Mouse (Mus musculus): ENCODE results near the gene Tuba1a. TPM values are rescaled to one million over a fixed set of nuclear protein-coding genes. Genes with fewer than 3 reads are reported as not detected.
A peak's percentile ranks its signal among the peaks of the same experiment; 100 is the strongest.

Tuba1a gene
- polyA plus RNA-seq, 1 experiment from 2014 or later = 1,237 TPM

GRCm38 (mm10) chr15:98968701-98969371 lies 15.3 kb upstream of the Tuba1a start:
- WGBS (ENCODE audit: insufficient replicate concordance) = 7% methylated on average over 12 of the region's 12 CpGs
- peak overlapping the region; percentile 58 for H3K9ac ChIP-seq (ENCODE audit: low read depth, low read length)
- no peak for ATAC-seq (replicated peaks; ENCODE audit: insufficient number of reproducible peaks, low FRiP score, low TSS enrichment)
- H3K36me3 ChIP-seq (ENCODE audit: control insufficient read depth, insufficient read depth, low read length) = no peaks in the 10 kb centered on the region
- peaks cover 15% of the 10 kb centered on the region for H3K4me1 ChIP-seq (ENCODE audit: control insufficient read depth, insufficient read depth, low read length)
- H3K27me3 ChIP-seq (ENCODE audit: control insufficient read depth, insufficient read depth, low read length) = no peaks in the 10 kb centered on the region
- no peak overlapping the region for H3K4me3 ChIP-seq (ENCODE audit: low read depth, low read length)
- H3K9me3 ChIP-seq (replicated peaks; ENCODE audit: control insufficient read depth, low read length) = no peaks in the 10 kb centered on the region
- H3K4me2 ChIP-seq = peak overlapping the region; percentile 40
- peak overlapping the region; percentile 70 for H3K27ac ChIP-seq (ENCODE audit: low read depth, low read length)

GRCm38 (mm10) chr15:98959531-98959930 lies 6.0 kb upstream of the Tuba1a start:
- peak; percentile 52; the same call in 1 of the 2 replicates for ATAC-seq (replicated peaks; ENCODE audit: insufficient number of reproducible peaks, low FRiP score, low TSS enrichment)
- Histone ChIP-seq H3K9me3 (replicated peaks; ENCODE audit: control insufficient read depth, low read length) (no peaks in the 10 kb centered on the region), H3K4me2 (no peak overlapping the region), H3K27ac (ENCODE audit: low read depth, low read length) (no peak overlapping the region), H3K36me3 (ENCODE audit: control insufficient read depth, insufficient read depth, low read length) (no peaks in the 10 kb centered on the region), H3K4me1 (ENCODE audit: control insufficient read depth, insufficient read depth, low read length) (peaks cover 4% of the 10 kb centered on the region; the same call in 1 of the 2 replicates), H3K9ac (ENCODE audit: low read depth, low read length) (no peak overlapping the region), H3K4me3 (ENCODE audit: low read depth, low read length) (no peak overlapping the region), H3K27me3 (ENCODE audit: control insufficient read depth, insufficient read depth, low read length) (no peaks in the 10 kb centered on the region)
- WGBS (ENCODE audit: insufficient replicate concordance) = 40% methylated on average over 3 of the region's 3 CpGs

- H3K4me3 ChIP-seq (ENCODE audit: low read depth, low read length) = no peak overlapping the region
- no peaks in the 10 kb centered on the region for H3K9me3 ChIP-seq (replicated peaks; ENCODE audit: control insufficient read depth, low read length)
- no peak overlapping the region for H3K27ac ChIP-seq (ENCODE audit: low read depth, low read length)
- H3K4me2 ChIP-seq = no peak overlapping the region
- peaks cover 8% of the 10 kb centered on the region for H3K4me1 ChIP-seq (ENCODE audit: control insufficient read depth, insufficient read depth, low read length)
- 91% methylated on average over 4 of the region's 4 CpGs for WGBS (ENCODE audit: insufficient replicate concordance)
- ATAC-seq (replicated peaks; ENCODE audit: insufficient number of reproducible peaks, low FRiP score, low TSS enrichment) = no peak
- H3K27me3 ChIP-seq (ENCODE audit: control insufficient read depth, insufficient read depth, low read length) = no peaks in the 10 kb centered on the region
- no peak overlapping the region for H3K9ac ChIP-seq (ENCODE audit: low read depth, low read length)
- H3K36me3 ChIP-seq (ENCODE audit: control insufficient read depth, insufficient read depth, low read length) = no peaks in the 10 kb centered on the region
Measured at GRCm38 (mm10) chr15:98958901-98959420, 5.5 kb upstream of the Tuba1a start.

- no peak overlapping the region for H3K27ac ChIP-seq (ENCODE audit: low read depth, low read length)
- no peak overlapping the region for H3K9ac ChIP-seq (ENCODE audit: low read depth, low read length)
- H3K9me3 ChIP-seq (replicated peaks; ENCODE audit: control insufficient read depth, low read length) = no peaks in the 10 kb centered on the region
- H3K4me3 ChIP-seq (ENCODE audit: low read depth, low read length) = no peak overlapping the region
- peaks cover 9% of the 10 kb centered on the region for H3K4me1 ChIP-seq (ENCODE audit: control insufficient read depth, insufficient read depth, low read length)
- 78% methylated on average over 5 of the region's 5 CpGs for WGBS (ENCODE audit: insufficient replicate concordance)
- H3K4me2 ChIP-seq = no peak overlapping the region
- no peaks in the 10 kb centered on the region for H3K36me3 ChIP-seq (ENCODE audit: control insufficient read depth, insufficient read depth, low read length)
- no peaks in the 10 kb centered on the region for H3K27me3 ChIP-seq (ENCODE audit: control insufficient read depth, insufficient read depth, low read length)
- no peak for ATAC-seq (replicated peaks; ENCODE audit: insufficient number of reproducible peaks, low FRiP score, low TSS enrichment)
Measured at GRCm38 (mm10) chr15:98957475-98957874, 4.0 kb upstream of the Tuba1a start.

- no peaks in the 10 kb centered on the region for H3K36me3 ChIP-seq (ENCODE audit: control insufficient read depth, insufficient read depth, low read length)
- no peak for ATAC-seq (replicated peaks; ENCODE audit: insufficient number of reproducible peaks, low FRiP score, low TSS enrichment)
- H3K9me3 ChIP-seq (replicated peaks; ENCODE audit: control insufficient read depth, low read length) = no peaks in the 10 kb centered on the region
- no peak overlapping the region for H3K27ac ChIP-seq (ENCODE audit: low read depth, low read length)
- 91% methylated on average over 4 of the region's 4 CpGs for WGBS (ENCODE audit: insufficient replicate concordance)
- H3K4me1 ChIP-seq (ENCODE audit: control insufficient read depth, insufficient read depth, low read length) = peaks cover 13% of the 10 kb centered on the region
- H3K27me3 ChIP-seq (ENCODE audit: control insufficient read depth, insufficient read depth, low read length) = no peaks in the 10 kb centered on the region
- no peak overlapping the region for H3K4me3 ChIP-seq (ENCODE audit: low read depth, low read length)
- no peak overlapping the region for H3K4me2 ChIP-seq
- no peak overlapping the region for H3K9ac ChIP-seq (ENCODE audit: low read depth, low read length)
Measured at GRCm38 (mm10) chr15:98956000-98956399, 2.5 kb upstream of the Tuba1a start.

- H3K9ac ChIP-seq (ENCODE audit: low read depth, low read length) = no peak overlapping the region
- WGBS (ENCODE audit: insufficient replicate concordance) = 76% methylated on average over 4 of the region's 4 CpGs
- peaks cover 13% of the 10 kb centered on the region for H3K4me1 ChIP-seq (ENCODE audit: control insufficient read depth, insufficient read depth, low read length)
- no peak for ATAC-seq (replicated peaks; ENCODE audit: insufficient number of reproducible peaks, low FRiP score, low TSS enrichment)
- no peaks in the 10 kb centered on the region for H3K27me3 ChIP-seq (ENCODE audit: control insufficient read depth, insufficient read depth, low read length)
- H3K4me3 ChIP-seq (ENCODE audit: low read depth, low read length) = peak overlapping the region; percentile 20
- no peaks in the 10 kb centered on the region for H3K9me3 ChIP-seq (replicated peaks; ENCODE audit: control insufficient read depth, low read length)
- H3K27ac ChIP-seq (ENCODE audit: low read depth, low read length) = no peak overlapping the region
- peak overlapping the region; percentile 58; the same call in 1 of the 2 replicates for H3K4me2 ChIP-seq
- no peaks in the 10 kb centered on the region for H3K36me3 ChIP-seq (ENCODE audit: control insufficient read depth, insufficient read depth, low read length)
Measured at GRCm38 (mm10) chr15:98955324-98955723, 1.8 kb upstream of the Tuba1a start.

- Histone ChIP-seq H3K27ac (ENCODE audit: low read depth, low read length) (peak overlapping the region; percentile 46), H3K4me1 (ENCODE audit: control insufficient read depth, insufficient read depth, low read length) (peaks cover 13% of the 10 kb centered on the region), H3K9me3 (replicated peaks; ENCODE audit: control insufficient read depth, low read length) (no peaks in the 10 kb centered on the region), H3K4me3 (ENCODE audit: low read depth, low read length) (peak overlapping the region; percentile 20), H3K27me3 (ENCODE audit: control insufficient read depth, insufficient read depth, low read length) (no peaks in the 10 kb centered on the region), H3K4me2 (peak overlapping the region; percentile 58), H3K36me3 (ENCODE audit: control insufficient read depth, insufficient read depth, low read length) (no peaks in the 10 kb centered on the region), H3K9ac (ENCODE audit: low read depth, low read length) (peak overlapping the region; percentile 66; the same call in 1 of the 2 replicates)
- WGBS (ENCODE audit: insufficient replicate concordance) = 26% methylated on average over 14 of the region's 14 CpGs
- ATAC-seq (replicated peaks; ENCODE audit: insufficient number of reproducible peaks, low FRiP score, low TSS enrichment) = no peak
Measured at GRCm38 (mm10) chr15:98954425-98955253, 1.1 kb upstream of the Tuba1a start.

- under 1% methylated on average over 41 of the region's 41 CpGs for WGBS (ENCODE audit: insufficient replicate concordance)
- Histone ChIP-seq H3K27me3 (ENCODE audit: control insufficient read depth, insufficient read depth, low read length) (no peaks in the 10 kb centered on the region), H3K27ac (ENCODE audit: low read depth, low read length) (peak overlapping the region; percentile 99), H3K4me2 (peak overlapping the region; percentile 70), H3K4me1 (ENCODE audit: control insufficient read depth, insufficient read depth, low read length) (peaks cover 13% of the 10 kb centered on the region), H3K36me3 (ENCODE audit: control insufficient read depth, insufficient read depth, low read length) (no peaks in the 10 kb centered on the region), H3K9ac (ENCODE audit: low read depth, low read length) (peak overlapping the region; percentile 99), H3K4me3 (ENCODE audit: low read depth, low read length) (peak overlapping the region; percentile 91), H3K9me3 (replicated peaks; ENCODE audit: control insufficient read depth, low read length) (no peaks in the 10 kb centered on the region)
- peak; percentile 70 for ATAC-seq (replicated peaks; ENCODE audit: insufficient number of reproducible peaks, low FRiP score, low TSS enrichment)
Measured at GRCm38 (mm10) chr15:98952751-98953400, 627 bp downstream of the Tuba1a start.
